Mouse (Mus musculus) C2C12 (cell line): Measurements from ENCODE around the gene Tmem178b.

ENCODE experiments used
- CEBPB ChIP-seq: IDR thresholded peaks from one replicate; pipeline ENCODE4 v1.6.1; 2011; ENCODE audit warnings: low read depth, mild to moderate bottlenecking, control low read depth, moderate library complexity
- CTCF ChIP-seq: IDR thresholded peaks from one replicate; pipeline ENCODE4 v1.5.1; 2011; ENCODE audit not compliant: control insufficient read depth, insufficient read depth, insufficient read length
- FOSL1 ChIP-seq: IDR thresholded peaks from one replicate; pipeline ENCODE4 v1.8.0; 2011; ENCODE audit warnings: mild to moderate bottlenecking, low read length; ENCODE audit not compliant: poor library complexity, insufficient read depth, severe bottlenecking
- MAX ChIP-seq: IDR thresholded peaks from one replicate; pipeline ENCODE4 v1.6.1; 2011; ENCODE audit warnings: mild to moderate bottlenecking, control low read depth
- MYOD1 ChIP-seq: IDR thresholded peaks from one replicate; pipeline ENCODE4 v1.6.1; 2011; ENCODE audit warnings: low read depth; ENCODE audit not compliant: control insufficient read depth, insufficient read length
- MYOG ChIP-seq: IDR thresholded peaks from one replicate; pipeline ENCODE4 v1.6.1; 2011; ENCODE audit not compliant: control insufficient read depth, insufficient read length; ENCODE audit errors: extremely low read depth
- USF1 ChIP-seq: IDR thresholded peaks from one replicate; pipeline ENCODE4 v1.6.1; 2011; ENCODE audit warnings: low read depth, mild to moderate bottlenecking, control low read depth, moderate library complexity

GRCm38 (mm10) chr6:40015711-40016460 lies 142.8 kb downstream of the Tmem178b start:
- TF ChIP-seq CTCF: no peak
- no peak for TF ChIP-seq FOSL1
- no peak for TF ChIP-seq USF1
- no peak for TF ChIP-seq MAX
- no peak for TF ChIP-seq CEBPB
- no peak for TF ChIP-seq MYOG
- TF ChIP-seq MYOD1: no peak
